Mouse (Mus musculus): ENCODE measurements at regions not wholly inside any gene's neighbourhood (a gene's known extent, or its start where the extent isn't known, plus 50 kb on each side); places are given as distances from the start of the nearest gene placed in this dataset.

GRCm38 (mm10) chr12:77823381-77824030 is 370.5 kb upstream of the Gm6657 start:
- no peak for TF ChIP-seq MAFK (IDR thresholded peaks at IDR 0.05; ENCODE audit: insufficient read depth, low read depth, low read length)
- TF ChIP-seq ZNF384 (IDR thresholded peaks at IDR 0.05; ENCODE audit: low read depth, low read length): no peak
- TF ChIP-seq HCFC1 (IDR thresholded peaks at IDR 0.05; ENCODE audit: borderline replicate concordance, insufficient read depth, low read length): no peak
